Mouse (Mus musculus) ES-E14 (cell line): ENCODE results near the gene Hils1. TPM values are rescaled to one million over a fixed set of nuclear protein-coding genes. Genes with fewer than 3 reads are reported as not detected.
A peak's percentile ranks its signal among the peaks of the same experiment; 100 is the strongest.

ENCODE experiments used
- DNase-seq: peaks from one replicate; pipeline ENCODE4 v3.0.0-alpha.2; 2013; ENCODE audit warnings: low read depth, low spot score
- H3K27ac ChIP-seq: 2 replicates; pipeline ENCODE4 v1.5.1; 2012; ENCODE audit warnings: low read depth, mild to moderate bottlenecking, low read length, moderate library complexity, mixed read lengths; ENCODE audit not compliant: poor library complexity, insufficient read depth, severe bottlenecking
- H3K36me3 ChIP-seq: 2 replicates; pipeline ENCODE4 v1.6.1; 2012; ENCODE audit warnings: mild to moderate bottlenecking, low read length, moderate library complexity, mixed read lengths; ENCODE audit not compliant: control insufficient read depth, poor library complexity, insufficient read depth, severe bottlenecking
- H3K4me1 ChIP-seq, 2 experiments: fragments of 150-350 bp in 1 of 2; sonication (generic) in 1 of 2; 2 replicates each; pipeline ENCODE4 v1.6.1; 2012; ENCODE audit warnings: low read length in 2 of 2, mild to moderate bottlenecking in 1 of 2, mixed read lengths in 1 of 2; ENCODE audit not compliant: control insufficient read depth in 2 of 2, insufficient read depth in 2 of 2, poor library complexity in 1 of 2
- H3K4me3 ChIP-seq, 2 experiments: fragments of 150-350 bp in 1 of 2; sonication (generic) in 1 of 2; 2 replicates each; pipeline ENCODE4 v1.5.1; 2012; ENCODE audit warnings: low read length in 2 of 2, low read depth in 1 of 2, mild to moderate bottlenecking in 1 of 2, mixed read lengths in 1 of 2; ENCODE audit not compliant: insufficient read depth in 1 of 2, poor library complexity in 1 of 2, severe bottlenecking in 1 of 2
- H3K9ac ChIP-seq: 2 replicates; pipeline ENCODE4 v1.6.1; 2012; ENCODE audit warnings: low read depth, mild to moderate bottlenecking, low read length, mixed read lengths; ENCODE audit not compliant: poor library complexity, insufficient read depth, severe bottlenecking
- H3K9me3 ChIP-seq: fragments of 150-350 bp; sonication (generic); 2 replicates; pipeline ENCODE4 v1.6.1; 2012; ENCODE audit warnings: low read depth, mild to moderate bottlenecking, low read length; ENCODE audit not compliant: control insufficient read depth, insufficient read depth
- CHD2 ChIP-seq: IDR thresholded peaks from 2 replicates; pipeline ENCODE4 v1.6.1; 2014; ENCODE audit warnings: mild to moderate bottlenecking, low read depth, low read length, inconsistent platforms
- HCFC1 ChIP-seq: IDR thresholded peaks from 2 replicates; pipeline ENCODE4 v1.6.1; 2012; ENCODE audit warnings: low read length, inconsistent platforms, borderline replicate concordance; ENCODE audit not compliant: insufficient read depth
- MAFK ChIP-seq: IDR thresholded peaks from 2 replicates; pipeline ENCODE4 v1.6.1; 2014; ENCODE audit warnings: mild to moderate bottlenecking, low read depth, low read length, inconsistent platforms; ENCODE audit not compliant: insufficient read depth
- ZC3H11A ChIP-seq: IDR thresholded peaks from 2 replicates; pipeline ENCODE4 v1.6.1; 2012; ENCODE audit warnings: low read depth, mild to moderate bottlenecking, inconsistent platforms, low read length, borderline replicate concordance
- ZNF384 ChIP-seq: IDR thresholded peaks from 2 replicates; pipeline ENCODE4 v1.6.1; 2012; ENCODE audit warnings: low read depth, low read length, inconsistent platforms
- in situ Hi-C, 2 experiments: fragments of 600-800 bp; cut with MboI; formaldehyde crosslinking; loops; one replicate each; pipeline ENCODE4 v1.15.1; 2025; ENCODE audit warnings: low sequenced_read_pairs in 2 of 2, inconsistent platforms in 1 of 2; ENCODE audit not compliant: unreplicated experiment in 2 of 2
- total RNA-seq: library from RNA; depleted of rRNA; stranded (reverse); fragments of 300-350 nt; gene quantifications from 2 replicates; pipeline ENCODE4 v1.2.3, GENCODE M21; 2012

The Hils1 gene
- total RNA-seq, 1 experiment: not detected

GRCm38 (mm10) chr11:95006038-95006437, 38.6 kb downstream of the Hils1 start:
- H3K27ac ChIP-seq: no peak overlapping the region
- in situ Hi-C loops: no loop called here

GRCm38 (mm10) chr11:95006525-95007219, 39.3 kb downstream of the Hils1 start:
- in situ Hi-C loops: no loop called here
- no peak overlapping the region for H3K9ac ChIP-seq
- H3K4me1 ChIP-seq: peaks cover 2 to 10% of the 10 kb centered on the region in 2 experiments; a peak in 2 of 4 replicates
- DNase-seq: no peak
- H3K27ac ChIP-seq: no peak overlapping the region
- H3K4me3 ChIP-seq: peak overlapping the region in 1 of 2 experiments; percentile 31; a peak in 1 of 4 replicates
- TF ChIP-seq CHD2: no peak
- TF ChIP-seq HCFC1: no peak
- no peak for TF ChIP-seq MAFK
- no peak for TF ChIP-seq ZNF384
- no peak for TF ChIP-seq ZC3H11A
- no peaks in the 10 kb centered on the region for H3K9me3 ChIP-seq
- H3K36me3 ChIP-seq: peaks cover 18% of the 10 kb centered on the region

More at GRCm38 (mm10) chr11:95006038-95006437, 38.6 kb downstream of the Hils1 start:
- peaks cover 2 to 10% of the 10 kb centered on the region in 2 experiments; a peak in 2 of 4 replicates for H3K4me1 ChIP-seq
- H3K9ac ChIP-seq: no peak overlapping the region
- H3K9me3 ChIP-seq: no peaks in the 10 kb centered on the region
- H3K36me3 ChIP-seq: peaks cover 23% of the 10 kb centered on the region
- no peak overlapping the region for H3K4me3 ChIP-seq
- TF ChIP-seq HCFC1 (no peak), ZC3H11A (no peak), CHD2 (no peak), MAFK (no peak), ZNF384 (no peak)
- DNase-seq: no peak

DNA sequence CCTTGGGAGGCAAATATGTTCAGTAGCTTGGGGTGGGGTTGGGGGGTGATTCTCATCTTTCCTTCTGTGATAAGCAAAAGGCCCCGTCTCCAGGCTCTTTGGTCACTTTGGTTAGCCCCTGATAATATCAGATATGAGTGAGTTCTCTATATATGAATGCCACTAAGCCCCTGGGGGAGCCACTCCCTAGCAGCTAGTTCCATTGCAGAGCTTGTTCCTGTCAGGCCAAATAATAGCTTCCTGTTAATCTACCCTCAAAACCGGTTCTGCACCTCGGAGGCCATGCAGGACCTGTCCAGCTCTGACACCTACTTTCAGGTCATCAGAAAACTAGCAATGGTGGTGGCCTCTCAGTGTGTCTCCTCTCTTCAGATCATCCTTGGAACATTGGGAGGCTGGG, 40.0 kb downstream of the Hils1 start:
- Histone ChIP-seq H3K4me1 (peaks cover 2 to 10% of the 10 kb centered on the region in 2 experiments; a peak in 2 of 4 replicates), H3K9ac (no peak overlapping the region), H3K36me3 (peaks cover 12% of the 10 kb centered on the region; the same call in 1 of the 2 replicates), H3K4me3 (no peak overlapping the region), H3K27ac (no peak overlapping the region), H3K9me3 (no peaks in the 10 kb centered on the region)
- no peak for DNase-seq
- in situ Hi-C loops: no loop called here
- TF ChIP-seq MAFK: no peak
- no peak for TF ChIP-seq HCFC1
- TF ChIP-seq ZC3H11A: no peak

DNA sequence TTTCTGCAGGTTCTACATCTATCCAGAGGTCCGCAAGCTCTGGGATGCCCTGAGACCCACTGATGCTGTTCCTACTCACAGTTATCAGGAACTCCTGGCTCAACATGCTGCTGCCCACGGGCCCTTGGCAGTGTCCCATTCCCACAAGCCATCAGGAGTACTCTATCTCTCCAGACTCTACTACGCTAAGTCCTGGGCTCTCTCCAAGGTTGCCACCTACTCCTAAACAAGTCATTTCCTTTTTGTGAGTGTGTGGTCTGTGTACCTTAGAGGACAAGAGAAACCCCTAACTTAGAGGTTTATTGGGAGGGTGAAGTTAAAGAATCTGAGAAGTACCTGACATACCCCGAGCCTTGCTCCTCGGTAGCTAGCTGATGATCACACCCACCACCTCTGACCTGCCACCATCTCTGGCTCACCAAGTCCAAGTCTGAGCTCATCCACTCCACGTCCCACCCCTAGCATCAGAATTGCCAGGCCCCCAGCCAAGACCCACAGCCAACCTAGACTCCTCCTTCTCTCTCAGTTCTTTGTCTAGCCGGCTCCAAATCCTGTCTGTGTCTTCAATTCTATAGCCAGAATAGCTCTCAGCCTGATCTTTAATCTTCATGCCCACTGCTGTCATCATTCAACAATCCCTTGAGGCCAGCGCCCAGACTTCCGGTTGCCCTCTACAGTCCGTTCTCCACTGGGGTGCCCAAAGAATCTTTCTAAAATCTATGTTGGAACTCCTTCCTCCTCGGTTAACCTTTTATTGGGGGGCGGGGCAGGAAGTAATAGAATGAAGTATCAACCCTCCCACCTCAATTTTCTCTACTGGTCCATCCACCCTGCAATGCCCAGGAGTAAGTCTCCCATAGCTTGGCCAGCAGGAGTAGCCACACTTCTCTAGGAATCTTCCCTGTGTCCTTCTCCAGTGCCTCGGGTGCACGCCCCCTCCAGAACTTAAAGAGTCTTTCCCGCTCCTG, 41.6 kb downstream of the Hils1 start:
- in situ Hi-C loops: no loop called here
- peaks cover 2 to 10% of the 10 kb centered on the region in 2 experiments; a peak in 2 of 4 replicates for H3K4me1 ChIP-seq
- peaks cover 6% of the 10 kb centered on the region; the same call in 1 of the 2 replicates for H3K36me3 ChIP-seq
- H3K27ac ChIP-seq: no peak overlapping the region
- H3K4me3 ChIP-seq: peak overlapping the region; percentile 61 to 64
- no peak for DNase-seq
- H3K9ac ChIP-seq: peak overlapping the region; percentile 47; the same call in 1 of the 2 replicates
- no peaks in the 10 kb centered on the region for H3K9me3 ChIP-seq
- TF ChIP-seq HCFC1 (no peak), CHD2 (no peak), MAFK (no peak), ZNF384 (no peak), ZC3H11A (no peak)
